Mouse (Mus musculus) lung, adult 2 months (tissue): ENCODE measurements around the gene Nostrin.

Experiments
- CTCF ChIP-seq: fragments of 200-500 bp; IDR thresholded peaks from 2 replicates; pipeline ENCODE4 v1.5.1; 2011; ENCODE audit warnings: mild to moderate bottlenecking, low read length, control low read depth; ENCODE audit not compliant: insufficient read depth
- POLR2A ChIP-seq: fragments of 200-500 bp; IDR thresholded peaks from 2 replicates; pipeline ENCODE4 v1.6.1; 2011; ENCODE audit warnings: low read depth, mild to moderate bottlenecking, control low read depth, low read length, borderline replicate concordance; ENCODE audit errors: extremely low read depth

GRCm38 (mm10) chr2:69156283-69156682, 20.7 kb downstream of the Nostrin start:
- TF ChIP-seq CTCF (no peak), POLR2A (no peak)
